Mouse (Mus musculus): ENCODE results near the gene Nans.

The Nans gene

DNA sequence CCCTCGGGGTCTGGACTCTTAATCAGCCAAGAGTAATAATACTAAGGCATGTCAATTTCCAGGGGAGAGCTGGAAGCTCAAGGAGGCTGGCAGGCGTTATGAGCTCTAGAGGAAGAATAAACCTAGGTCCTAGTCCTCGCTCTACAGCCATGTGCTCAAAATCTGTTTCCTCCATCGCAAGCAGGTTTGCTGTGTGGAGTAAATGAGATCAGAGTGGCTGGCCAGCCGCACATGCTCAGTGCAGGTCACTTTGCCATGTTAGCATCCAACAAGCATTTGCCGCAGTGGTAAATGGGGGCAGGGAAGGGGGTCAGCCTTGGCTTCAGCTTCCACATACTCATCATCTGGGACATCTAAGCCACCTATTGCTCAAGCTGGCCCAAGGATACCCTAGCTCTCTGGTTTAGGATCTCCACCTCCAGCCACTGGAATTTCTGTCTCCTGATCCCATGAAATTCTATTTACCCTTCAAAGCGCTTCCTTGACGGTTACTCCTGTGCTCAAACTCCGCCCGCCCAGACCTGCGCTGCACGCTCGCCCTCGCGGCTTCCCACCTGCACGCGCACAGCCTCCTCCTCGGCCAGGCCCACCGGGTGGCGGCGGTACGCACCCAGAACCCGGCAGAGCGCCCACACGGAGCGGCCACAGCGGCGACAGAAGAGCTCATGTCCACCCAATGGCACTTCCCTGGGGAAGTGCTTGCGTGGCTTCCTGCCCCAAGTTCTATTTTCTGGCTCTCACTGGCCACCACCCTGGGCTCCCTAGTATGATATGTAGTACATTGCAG is 45.1 kb downstream of the Nans start:
- peak; percentile 28 for DNase-seq

GRCm38 (mm10) chr4:46535094-46535830 is 46.2 kb downstream of the Nans start:
- peak; percentile 53 for DNase-seq

DNA sequence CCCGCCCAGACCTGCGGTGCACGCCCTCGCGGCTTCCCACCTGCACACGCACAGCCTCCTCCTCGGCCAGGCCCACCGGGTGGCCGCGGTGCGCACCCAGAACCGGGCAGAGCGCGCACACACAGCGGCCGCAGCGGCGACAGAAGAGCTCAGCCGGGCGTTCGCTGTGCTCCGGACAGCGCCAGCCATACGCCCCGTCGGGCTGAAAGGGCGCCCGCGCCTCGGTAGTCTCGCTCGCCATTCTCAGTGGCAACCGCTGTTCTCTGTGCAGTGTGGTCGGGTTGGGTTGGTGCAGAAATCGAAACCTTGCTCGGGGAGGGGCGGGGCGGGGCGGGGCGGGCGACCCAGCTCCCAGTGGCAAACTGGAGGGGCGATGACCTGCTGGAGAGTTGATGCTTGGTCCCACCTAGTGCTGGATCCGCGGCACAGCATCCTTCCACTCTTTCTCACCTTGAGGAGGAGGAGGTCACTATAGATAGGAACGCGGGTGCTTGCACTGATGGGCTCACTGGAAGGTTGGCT is 46.9 kb downstream of the Nans start, which contains the start of gene Trim14:
Gene Trim14, minus strand, starts transcription at position 302 of the 522 bp plus-strand sequence.
- DNase-seq = peak; percentile 66

DNA sequence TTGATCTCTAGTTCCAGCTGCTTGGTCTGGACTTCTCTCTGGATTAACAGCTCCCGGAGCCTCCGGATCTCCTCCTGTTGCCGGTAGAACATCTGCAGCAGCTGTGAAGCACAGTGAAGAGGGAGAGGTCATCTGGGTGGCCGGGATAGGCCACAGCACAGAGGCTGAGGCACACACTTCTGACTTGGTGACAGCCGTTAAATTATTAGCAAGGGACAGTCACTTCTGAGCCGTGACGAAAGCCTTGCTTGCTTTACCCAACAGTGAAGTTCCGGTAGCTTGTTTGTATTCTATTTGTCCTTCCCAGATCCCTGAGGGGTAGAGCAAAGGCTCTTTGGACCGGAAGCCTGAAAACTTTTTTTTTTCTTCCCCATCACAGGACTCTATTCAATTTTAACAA is 50.1 kb downstream of the Nans start:
- DNase-seq = no peak

GRCm38 (mm10) chr4:46541707-46542106 is 52.7 kb downstream of the Nans start:
- no peak for DNase-seq

DNA sequence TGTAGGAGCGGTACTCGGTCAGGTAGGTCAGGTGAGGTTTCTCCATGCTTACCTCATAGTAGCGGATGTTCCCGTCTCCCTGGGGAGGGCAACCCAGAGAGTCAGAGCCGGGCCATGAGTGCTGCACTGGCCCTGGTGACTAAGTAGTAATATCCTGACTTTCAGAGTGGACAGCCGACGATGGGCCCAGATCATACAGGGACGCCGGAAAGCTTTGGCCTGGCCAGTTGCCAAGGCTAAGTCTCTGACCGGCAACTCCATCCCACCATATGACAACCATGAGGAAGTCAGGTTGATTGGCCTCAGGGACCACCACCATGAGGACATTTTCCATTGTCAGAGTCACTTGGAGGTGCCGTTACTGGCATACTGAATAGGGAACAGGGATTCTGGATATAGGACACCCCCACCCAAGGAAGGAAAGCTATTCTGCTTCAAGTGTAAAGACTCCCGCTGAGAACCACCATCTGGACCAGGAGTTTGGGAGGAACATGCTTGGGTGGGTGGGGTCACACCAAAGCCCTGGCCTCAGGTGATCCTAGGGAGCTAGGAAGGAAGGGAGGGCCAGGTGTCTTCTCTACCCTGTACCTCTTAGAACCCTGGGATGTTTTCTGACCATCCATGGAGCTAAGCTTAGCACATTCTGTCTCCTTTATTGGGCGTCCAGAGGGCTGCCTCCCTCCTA is 54.5 kb downstream of the Nans start:
- no peak for DNase-seq

GRCm38 (mm10) chr4:46544313-46544712 is 55.3 kb downstream of the Nans start:
- DNase-seq = peak; percentile 56

DNA sequence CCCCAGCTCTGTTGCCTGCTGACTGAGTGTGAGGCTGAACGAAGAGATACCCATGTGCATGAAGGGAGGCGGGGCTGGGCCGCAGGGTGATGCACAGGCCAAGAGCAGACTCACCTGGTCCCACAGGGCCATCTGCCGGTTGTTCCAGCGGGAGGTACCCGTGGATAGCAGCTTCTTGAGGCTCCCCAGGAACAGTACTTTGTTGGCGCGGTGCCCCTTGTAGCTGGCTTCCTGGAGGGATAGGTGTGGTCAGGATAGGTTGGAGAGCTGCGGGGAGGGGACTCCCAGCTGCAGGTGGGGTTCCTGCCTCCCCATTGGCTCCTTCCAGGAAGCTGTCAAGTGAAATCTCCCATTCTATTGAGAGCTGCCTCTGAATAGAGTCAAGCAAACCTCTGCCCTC is 56.5 kb downstream of the Nans start:
- DNase-seq = no peak

GRCm38 (mm10) chr4:46546709-46547108 is 57.7 kb downstream of the Nans start:
- no peak for DNase-seq

DNA sequence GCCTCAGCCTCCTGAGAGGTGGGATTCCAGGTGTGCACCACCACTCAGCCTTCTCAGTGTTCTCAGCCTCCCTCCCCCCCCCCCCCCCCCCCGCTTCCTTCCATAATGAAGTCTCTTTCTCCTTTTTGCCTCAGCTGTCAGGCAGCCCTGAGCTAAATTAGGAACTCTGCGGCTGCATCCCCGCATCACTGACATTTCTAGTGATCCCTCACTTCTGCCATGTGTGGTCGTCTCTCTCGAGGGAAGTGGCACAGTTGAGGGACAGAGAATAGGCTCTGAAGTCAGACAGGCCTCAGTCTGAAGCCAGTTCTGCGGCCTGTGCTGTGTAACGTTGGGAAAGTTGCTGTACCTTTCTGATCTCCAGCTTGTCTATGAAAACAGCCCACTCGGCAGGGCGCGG is 60.9 kb downstream of the Nans start:
- no peak for DNase-seq

DNA sequence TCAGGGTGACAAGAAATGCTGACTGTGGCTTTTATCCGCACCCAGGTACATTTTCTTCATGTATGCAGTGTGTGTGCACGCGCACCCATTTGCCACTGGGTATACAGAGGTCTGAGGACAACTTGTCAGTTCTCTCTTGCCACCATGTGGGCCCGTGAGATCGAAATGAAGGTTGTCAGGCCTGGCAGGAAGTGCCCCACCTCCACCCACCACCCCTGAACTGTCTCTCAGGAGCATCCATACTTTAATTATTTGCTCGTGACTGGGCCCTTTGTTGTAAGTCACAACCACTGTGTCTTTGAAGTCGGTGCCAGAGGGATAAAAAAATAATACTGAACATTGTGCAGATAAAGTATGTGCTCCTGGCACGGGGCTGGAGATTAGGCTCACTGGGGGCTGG is 61.4 kb downstream of the Nans start:
- DNase-seq = no peak
